Mouse (Mus musculus) urinary bladder, postnatal 36 days (tissue): Measurements from ENCODE around the gene Acaca.
"Not testable (repeated sequence)": the region's sequence is repeated elsewhere in the genome, so short reads cannot be mapped to it uniquely, and the experiment has no call there.

Experiments
- DNase-seq, 2 experiments: peaks; one replicate each; pipeline ENCODE4 v3.0.0; 2022; ENCODE audit warnings: low spot score in 2 of 2, mixed read lengths in 1 of 2

The Acaca gene

DNA sequence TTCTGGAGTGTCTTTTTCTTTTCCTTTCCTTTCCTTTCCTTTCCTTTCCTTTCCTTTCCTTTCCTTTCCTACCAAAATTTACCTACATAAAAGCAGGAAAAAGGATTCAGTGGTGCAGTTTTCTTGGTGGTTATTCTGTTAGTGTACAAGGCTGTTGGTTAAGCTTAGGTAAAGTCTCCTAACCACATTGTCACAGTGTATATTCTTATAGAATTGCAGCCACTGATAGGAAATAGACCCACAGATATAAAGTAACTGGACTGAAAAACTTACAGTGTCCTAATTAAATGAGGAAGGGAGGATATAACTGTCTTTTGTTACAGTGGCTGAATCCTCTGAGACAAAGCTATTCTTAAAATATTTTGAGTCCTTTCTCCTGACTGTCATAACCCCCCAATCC lies 202.9 kb downstream of the Acaca start:
- no peak for DNase-seq

DNA sequence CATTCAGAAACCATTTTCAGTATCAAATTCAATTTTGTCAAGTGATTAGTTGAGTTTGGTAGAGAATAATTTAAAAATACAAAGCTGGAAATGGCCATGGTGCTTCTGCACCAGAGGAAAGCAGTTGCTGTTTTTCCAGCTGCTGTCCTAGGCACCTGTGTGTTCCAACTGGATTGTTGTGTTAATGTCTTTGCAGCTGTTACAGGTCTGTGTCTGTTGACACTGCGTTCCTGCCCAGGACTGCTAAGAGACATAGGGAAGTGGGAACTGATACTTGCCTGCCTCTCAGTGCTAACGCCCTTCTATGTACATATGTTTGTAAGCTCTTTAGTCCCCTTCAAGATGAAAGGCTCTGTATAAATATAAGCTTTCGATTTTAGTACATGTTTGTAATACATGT lies 203.4 kb downstream of the Acaca start:
- no peak for DNase-seq

DNA sequence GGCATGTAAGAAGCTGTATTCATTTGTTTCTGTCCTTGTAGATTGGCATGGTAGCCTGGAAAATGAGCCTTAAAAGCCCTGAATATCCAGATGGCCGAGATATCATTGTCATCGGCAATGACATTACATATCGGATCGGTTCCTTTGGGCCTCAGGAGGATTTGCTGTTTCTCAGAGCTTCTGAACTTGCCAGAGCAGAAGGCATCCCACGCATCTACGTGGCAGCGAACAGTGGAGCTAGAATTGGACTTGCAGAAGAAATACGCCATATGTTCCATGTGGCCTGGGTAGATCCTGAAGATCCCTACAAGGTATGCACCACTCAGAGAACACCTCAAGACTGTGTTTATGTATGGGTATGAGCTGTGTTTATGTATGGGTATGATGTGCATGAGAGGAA lies 208.8 kb downstream of the Acaca start:
- not testable (repeated sequence) for DNase-seq

DNA sequence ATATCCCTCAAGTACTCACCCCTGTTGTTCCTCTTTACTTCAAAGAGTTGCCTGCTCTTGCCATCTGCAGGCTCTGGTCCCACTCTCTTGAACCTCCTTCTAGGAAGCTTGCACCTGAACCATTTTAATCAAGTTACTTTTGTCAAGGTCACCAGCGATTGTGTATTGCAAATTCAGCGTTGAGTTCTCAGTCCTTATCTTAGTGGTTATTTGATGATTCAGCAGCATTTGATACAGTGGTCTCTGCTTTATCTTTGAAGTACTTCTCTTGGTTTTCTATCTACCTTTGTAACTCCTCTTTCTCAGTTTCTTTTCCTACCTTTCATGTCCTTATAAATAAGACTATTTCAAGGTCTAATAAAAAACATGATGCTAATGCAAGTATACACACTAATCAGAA lies 211.2 kb downstream of the Acaca start:
- no peak for DNase-seq

DNA sequence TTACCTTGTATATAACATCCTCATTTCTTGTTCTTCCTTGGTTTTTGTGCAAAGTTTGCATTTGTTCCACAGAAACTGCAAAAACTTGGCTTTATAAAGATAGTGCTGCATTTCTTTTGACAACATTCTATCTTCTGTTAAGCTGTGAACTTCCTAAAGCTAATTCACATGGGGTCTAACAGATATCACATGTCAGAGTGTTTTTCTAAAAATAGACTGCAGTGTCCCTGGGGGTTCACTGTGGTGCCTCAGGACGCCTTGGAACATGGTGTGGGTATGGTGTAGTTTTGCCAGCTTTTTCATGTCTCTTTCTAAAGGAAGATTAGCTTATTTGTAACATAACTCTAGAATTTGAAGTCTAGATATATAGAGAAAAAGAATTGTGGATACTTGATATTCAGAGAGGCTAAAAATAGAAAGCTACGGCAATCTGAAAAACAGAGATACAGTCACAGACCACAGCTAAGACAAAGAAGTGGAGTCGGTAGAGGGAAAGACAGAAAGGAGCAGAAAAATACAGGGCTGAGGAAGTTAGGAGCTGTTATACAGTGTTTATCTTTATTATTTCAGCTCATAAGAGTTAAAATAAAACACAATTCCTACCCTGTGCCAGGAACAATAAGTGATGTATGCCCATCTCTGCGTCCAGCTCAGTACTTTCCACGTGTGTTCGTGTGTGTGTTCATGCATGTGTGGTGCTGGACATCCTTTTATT lies 215.2 kb downstream of the Acaca start:
- no peak for DNase-seq

- DNase-seq = no peak
These were observed 218.3 kb downstream of the Acaca start for GRCm38 (mm10) chr11:84347766-84348165.

DNA sequence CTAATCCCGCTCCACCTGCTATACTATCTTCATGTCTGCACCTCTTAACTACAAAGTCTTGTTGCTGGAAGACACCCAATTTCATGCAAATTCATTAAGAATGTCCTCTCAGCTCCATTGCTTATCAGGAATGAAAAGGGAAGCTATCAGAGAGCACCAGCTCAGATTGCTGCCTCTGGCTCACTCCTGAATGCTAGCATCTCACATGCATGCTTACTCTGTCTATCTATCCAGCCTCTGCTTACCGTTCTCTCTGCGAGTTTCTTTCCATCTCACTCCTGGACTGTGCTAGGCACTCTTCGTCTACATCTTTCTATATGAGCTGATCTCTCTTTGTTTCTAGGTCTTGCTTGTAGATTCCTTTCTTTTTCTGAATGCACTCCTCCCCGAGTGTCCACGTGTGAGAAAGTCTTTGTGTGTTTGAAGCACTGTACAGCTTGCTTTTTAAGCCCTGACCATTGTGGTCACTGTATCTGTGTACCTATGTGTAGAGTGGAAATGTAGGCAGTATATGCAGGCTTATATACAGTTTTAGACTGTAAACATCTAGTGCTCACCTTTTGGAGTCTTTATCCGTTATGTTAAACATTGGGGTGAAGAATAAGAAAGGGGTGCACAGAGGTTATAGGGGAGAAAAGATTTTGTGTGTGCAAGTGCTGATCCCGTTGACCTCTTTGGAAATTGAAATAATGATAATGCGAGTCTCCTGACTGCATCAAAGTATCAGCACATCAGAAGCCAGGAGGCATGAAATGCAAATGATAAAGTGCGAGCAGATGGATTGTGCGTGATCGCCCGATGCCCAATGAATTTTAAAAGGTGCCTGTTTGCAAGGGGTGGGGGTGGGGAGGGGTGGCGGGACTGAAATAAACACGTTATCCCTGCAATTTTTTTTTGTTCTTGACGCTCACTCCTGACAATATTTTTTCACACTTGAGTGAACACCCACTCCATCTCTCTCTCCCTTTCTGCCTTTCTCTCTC lies 219.7 kb downstream of the Acaca start:
- DNase-seq = no peak

DNA sequence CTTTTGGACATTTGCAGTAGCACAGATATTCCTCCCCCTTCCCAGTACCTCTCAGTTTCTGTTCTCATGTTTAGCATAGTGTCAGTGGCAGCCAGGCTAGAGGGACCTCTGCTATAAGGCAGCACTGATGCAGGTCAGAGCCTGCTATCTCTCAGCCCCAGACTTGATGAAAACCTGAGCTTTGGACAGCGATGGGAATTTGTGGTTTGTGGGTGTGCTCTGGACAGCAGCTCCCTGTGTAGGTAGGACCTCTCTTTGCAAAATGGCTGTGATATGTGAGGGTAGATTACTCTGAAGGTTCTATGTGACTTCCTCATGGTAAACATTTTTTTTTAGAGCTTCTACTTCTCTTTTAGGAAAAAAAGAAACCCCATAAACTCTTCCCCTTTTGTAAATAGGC lies 221.7 kb downstream of the Acaca start:
- no peak for DNase-seq

DNA sequence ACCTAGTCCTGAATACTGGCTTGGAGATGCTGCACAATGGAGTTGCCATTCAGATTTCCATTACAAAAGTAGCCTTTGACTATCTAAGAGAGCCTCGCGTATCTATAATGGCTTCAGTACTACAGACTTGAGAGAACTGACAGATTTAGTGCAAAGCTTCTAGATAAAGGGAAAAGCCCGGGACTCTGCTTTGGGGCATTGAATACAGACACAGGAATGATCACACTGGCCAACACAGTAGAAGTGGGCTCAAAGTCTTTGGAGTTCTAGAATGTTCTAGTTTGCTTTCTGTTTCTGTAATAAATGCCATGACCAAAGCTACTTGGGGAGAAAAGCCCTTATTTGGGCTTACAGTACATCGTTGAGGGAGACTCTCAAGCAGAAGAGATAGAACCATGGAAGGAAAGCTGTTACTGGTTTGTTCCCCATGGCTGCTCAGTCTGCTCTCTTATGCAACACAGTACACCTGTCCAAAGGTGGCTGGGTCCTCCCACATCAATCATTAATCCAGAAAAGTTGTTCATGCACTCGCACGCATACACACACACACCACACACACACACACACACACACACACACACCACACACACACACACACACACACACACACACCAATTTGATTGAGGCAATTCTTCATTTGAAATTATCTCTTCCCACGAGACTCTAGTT lies 223.7 kb downstream of the Acaca start:
- no peak for DNase-seq

GRCm38 (mm10) chr11:84357304-84357703 lies 227.8 kb downstream of the Acaca start:
- no peak for DNase-seq

DNA sequence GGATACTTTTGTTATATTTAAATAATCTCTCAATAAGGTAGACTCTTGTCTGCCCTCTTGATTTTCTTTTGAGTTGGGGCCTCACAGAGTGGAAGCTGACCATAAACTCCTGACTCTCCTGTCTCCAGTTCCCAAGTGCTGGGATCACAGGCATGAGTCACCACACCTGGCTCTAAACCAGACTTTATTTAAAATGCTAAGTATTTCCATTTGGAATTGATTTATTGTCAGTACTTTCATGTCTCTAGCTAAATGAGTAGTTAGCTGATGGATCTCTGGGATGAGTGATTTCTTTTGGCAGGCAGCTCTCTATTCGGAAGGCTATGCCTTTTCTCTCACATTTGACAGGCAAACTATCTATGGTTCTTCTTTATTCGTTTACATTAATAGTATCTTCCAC lies 228.3 kb downstream of the Acaca start:
- no peak for DNase-seq

DNA sequence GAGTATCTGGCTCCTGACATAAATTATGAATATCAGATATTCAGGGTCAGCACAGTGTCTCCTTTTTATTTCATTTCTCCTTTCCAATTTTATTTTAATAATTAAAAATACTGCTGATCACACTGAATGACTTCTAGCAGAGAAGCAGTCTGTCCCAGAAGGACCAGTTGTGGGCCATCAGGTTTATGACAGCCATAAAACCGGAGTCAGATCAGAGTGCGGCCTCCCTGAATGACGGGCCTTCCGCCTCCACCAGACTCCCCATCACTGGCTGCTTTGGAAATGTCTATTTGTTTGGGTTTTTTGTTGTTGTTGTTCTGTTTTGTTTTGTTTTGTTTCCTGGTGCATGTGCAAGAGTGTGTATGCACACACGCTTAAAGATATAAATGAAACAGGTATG lies 232.1 kb downstream of the Acaca start:
- DNase-seq = no peak

DNA sequence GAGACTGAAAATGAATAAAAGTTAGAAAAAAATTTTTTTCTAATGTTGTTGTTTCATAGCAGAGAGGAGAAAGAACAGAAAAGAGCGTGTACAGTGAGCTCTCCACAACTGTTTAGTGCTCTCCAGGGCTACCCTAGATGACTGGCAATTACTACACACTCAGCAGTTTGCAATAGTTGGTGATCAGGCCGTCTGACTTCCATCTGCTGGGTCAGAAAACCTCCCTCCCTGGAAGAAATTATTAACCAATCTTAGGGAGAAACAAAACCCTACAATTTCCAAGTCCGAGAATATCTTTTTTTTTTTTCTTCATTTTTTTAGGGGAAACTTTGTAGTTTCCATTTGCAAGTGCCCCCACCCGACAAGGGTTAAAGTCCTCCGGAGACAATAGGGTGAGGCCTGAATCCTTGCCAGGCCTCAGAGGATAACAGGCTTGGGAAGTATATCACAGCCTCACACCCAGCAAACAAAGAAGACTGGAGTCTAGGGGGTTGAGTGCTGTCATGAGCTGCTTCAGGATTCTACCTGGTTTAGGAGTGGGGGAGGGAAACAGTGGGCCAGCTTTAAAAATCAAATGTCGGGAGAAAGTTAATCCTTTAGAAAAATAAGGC lies 233.3 kb downstream of the Acaca start:
- DNase-seq = no peak

DNA sequence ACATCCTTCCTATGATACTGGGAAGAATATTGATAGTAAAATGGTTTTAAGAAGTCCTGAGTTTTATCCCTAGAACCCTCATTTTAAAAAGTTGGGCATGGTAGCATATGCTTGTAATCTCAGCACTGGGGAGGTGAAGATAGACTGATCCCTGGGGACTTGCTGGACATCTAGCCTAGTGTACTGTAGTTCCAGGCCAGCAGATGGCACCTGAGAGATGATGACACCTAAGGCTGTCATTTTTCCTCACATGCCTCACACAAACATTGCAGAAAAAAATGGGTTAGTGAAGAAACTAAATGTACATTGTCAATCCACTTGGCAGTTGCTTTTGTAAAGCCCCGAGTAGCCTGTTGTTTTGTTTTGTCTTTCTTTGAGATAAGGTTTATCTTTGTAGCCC lies 235.8 kb downstream of the Acaca start:
- no peak for DNase-seq

- DNase-seq = no peak
These were observed 239.4 kb downstream of the Acaca start for GRCm38 (mm10) chr11:84368902-84369301.

GRCm38 (mm10) chr11:84373122-84373521 lies 243.7 kb downstream of the Acaca start:
- DNase-seq = no peak

GRCm38 (mm10) chr11:84375951-84376496 lies 246.6 kb downstream of the Acaca start:
- no peak for DNase-seq

- no peak for DNase-seq
These were observed 247.3 kb downstream of the Acaca start for GRCm38 (mm10) chr11:84376510-84377365.

DNA sequence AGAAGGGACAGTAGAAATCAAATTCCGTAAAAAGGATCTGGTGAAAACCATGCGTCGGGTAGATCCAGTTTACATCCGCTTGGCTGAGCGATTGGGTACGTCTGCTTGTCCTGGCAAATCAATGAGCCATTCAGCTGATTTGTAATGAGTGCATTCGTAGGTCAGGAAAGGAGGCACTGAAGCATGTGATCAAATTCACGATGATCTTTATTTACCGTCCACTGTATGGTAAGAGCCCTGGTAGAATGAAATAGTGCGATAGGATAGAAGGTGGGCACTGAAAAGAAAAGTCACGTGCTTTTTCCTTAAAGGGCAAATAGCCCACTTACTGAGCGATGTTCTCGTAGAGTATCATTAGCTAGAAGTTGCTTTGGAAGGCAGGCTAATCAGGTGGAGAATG lies 253.0 kb downstream of the Acaca start:
- no peak for DNase-seq

GRCm38 (mm10) chr11:84383891-84384290 lies 254.4 kb downstream of the Acaca start:
- DNase-seq = no peak

- peak; percentile 3 to 34 for DNase-seq
These were observed 259.9 kb downstream of the Acaca start for GRCm38 (mm10) chr11:84389332-84389731.
